Mouse (Mus musculus) lung, adult 2 months (tissue): ENCODE data around the gene BC052040. TPM values are rescaled to one million over a fixed set of nuclear protein-coding genes. Genes with fewer than 3 reads are reported as not detected.

Source experiments
- DNase-seq: peaks from one replicate; pipeline ENCODE4 v3.0.0; 2022
- H3K4me1 ChIP-seq: fragments of 200-500 bp; 2 replicates; pipeline ENCODE4 v1.6.1; 2011; ENCODE audit warnings: low read length; ENCODE audit not compliant: control insufficient read depth, insufficient read depth
- H3K4me3 ChIP-seq: fragments of 200-500 bp; replicated peaks from 2 replicates; pipeline ENCODE3; 2011; ENCODE audit warnings: low read depth, mild to moderate bottlenecking, control low read depth, low read length; ENCODE audit errors: extremely low read depth
- CTCF ChIP-seq: fragments of 200-500 bp; IDR thresholded peaks from 2 replicates; pipeline ENCODE4 v1.5.1; 2011; ENCODE audit warnings: mild to moderate bottlenecking, low read length, control low read depth; ENCODE audit not compliant: insufficient read depth
- POLR2A ChIP-seq: fragments of 200-500 bp; IDR thresholded peaks from 2 replicates; pipeline ENCODE4 v1.6.1; 2011; ENCODE audit warnings: low read depth, mild to moderate bottlenecking, control low read depth, low read length, borderline replicate concordance; ENCODE audit errors: extremely low read depth
- WGBS: fragments of 180-500 bp; shearing (Covaris S2); methylation state at CpG from one replicate; pipeline ENCODE4 v1.1.7; 2018; 5-methylcytosine and 5-hydroxymethylcytosine counted together
- polyA plus RNA-seq: library from polyadenylated mRNA; depleted of rRNA; stranded (reverse); fragments of >200 nt; gene quantifications from 2 replicates; pipeline ENCODE4 v1.2.3, GENCODE M21; 2012

BC052040 gene
- polyA plus RNA-seq, 1 experiment, result 1.8 TPM

- no peak for TF ChIP-seq CTCF
- TF ChIP-seq POLR2A, result no peak
- H3K4me1 ChIP-seq, result no peaks in the 10 kb centered on the region
- no peak for DNase-seq
- WGBS, result 59% methylated on average over 5 of the region's 5 CpGs
- no peak overlapping the region for H3K4me3 ChIP-seq
These were observed 97.3 kb downstream of the BC052040 start for GRCm38 (mm10) chr2:115678786-115679185.

DNA sequence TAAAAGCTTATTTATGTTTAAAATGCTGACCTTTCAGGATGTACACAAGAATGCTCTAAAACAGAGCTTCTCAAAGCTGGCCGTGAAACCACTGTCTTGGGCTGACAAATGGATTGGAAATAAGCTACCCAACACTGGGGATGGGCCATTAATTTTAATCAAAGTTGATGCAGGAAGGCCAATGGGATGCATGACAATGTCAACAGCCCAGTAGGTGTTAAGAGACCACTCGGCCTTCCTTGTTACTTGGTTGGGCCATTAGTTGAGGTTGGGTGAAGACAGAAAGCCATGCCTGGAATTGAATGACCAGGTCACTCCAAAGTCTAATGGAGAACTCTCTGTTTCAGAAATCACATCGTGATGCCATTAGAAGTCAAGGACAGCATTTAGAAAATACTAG, 103.7 kb downstream of the BC052040 start:
- DNase-seq, result no peak
- TF ChIP-seq CTCF (no peak), POLR2A (no peak)
- Histone ChIP-seq H3K4me1 (no peaks in the 10 kb centered on the region), H3K4me3 (no peak overlapping the region)
- WGBS, result 81% methylated on average over 3 of the region's 3 CpGs

DNA sequence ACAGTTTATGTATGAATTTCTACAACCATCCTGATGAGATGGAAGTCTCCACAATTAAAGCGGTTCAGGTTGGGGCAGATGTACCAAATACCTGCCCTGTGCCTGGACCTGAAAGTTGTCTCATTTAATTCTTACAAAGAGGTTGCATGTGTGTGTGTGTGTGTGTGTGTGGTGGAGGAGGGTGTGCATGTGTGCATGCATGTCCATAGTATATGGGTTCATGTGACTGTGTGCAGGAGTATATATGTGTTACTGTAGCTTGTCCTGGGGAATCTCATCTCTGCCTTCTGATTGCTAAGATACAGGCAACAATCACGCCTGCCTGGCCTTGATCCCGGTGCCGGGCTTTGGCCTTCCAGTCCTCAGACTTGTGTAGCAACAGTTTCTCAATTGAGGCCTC, 106.1 kb downstream of the BC052040 start:
- TF ChIP-seq CTCF (no peak), POLR2A (no peak)
- no peak for DNase-seq
- Histone ChIP-seq H3K4me3 (no peak overlapping the region), H3K4me1 (no peaks in the 10 kb centered on the region)
- 97% methylated on average over 4 of the region's 4 CpGs for WGBS

DNA sequence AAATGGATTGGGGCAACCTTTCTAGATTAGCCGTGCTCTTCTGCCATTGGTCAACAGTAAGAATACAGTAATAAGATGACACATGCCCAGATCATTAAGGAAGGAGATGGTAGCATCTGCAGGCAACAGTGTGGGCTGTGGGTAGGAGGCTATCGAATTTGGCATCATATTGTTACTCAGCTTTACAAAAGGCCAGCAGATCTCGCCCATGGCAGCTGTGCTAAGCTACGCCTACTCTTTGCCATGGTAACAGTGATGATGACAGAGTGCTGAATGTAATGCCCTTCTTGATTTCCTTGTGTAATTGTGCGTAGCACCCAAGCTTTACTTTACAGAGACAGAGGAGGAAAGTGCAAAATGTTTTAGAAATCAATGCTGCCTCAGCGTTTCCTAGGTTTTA, 106.8 kb downstream of the BC052040 start:
- no peak for TF ChIP-seq POLR2A
- no peak for TF ChIP-seq CTCF
- Histone ChIP-seq H3K4me3 (no peak overlapping the region), H3K4me1 (no peaks in the 10 kb centered on the region)
- DNase-seq, result no peak
- 97% methylated on average over 6 of the region's 6 CpGs for WGBS

DNA sequence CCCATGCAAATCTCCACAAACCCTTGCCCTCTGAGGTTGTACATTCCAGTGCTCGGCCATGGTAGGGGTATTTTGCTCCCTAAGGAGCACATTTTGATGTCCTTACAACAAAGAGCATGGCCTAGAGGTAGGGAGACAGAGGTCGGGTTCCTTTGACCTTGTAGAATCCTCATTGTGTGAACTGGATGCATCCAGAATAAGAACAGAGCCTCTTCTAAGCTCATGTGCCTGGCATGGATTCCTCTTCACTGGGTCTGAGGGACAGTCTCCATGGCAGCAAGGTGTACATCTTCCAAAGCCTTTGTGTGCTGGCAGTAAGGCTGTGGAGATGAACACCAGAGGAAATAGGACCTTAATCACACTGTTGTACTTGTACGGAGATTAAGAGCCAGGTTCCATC, 112.3 kb downstream of the BC052040 start:
- Histone ChIP-seq H3K4me1 (no peaks in the 10 kb centered on the region), H3K4me3 (no peak overlapping the region)
- 86% methylated on average over 3 of the region's 3 CpGs for WGBS
- TF ChIP-seq CTCF (no peak), POLR2A (no peak)
- no peak for DNase-seq

GRCm38 (mm10) chr2:115694386-115694785, 112.9 kb downstream of the BC052040 start:
- no peaks in the 10 kb centered on the region for H3K4me1 ChIP-seq
- no peak overlapping the region for H3K4me3 ChIP-seq
- DNase-seq, result no peak
- 93% methylated on average over 6 of the region's 6 CpGs for WGBS
- TF ChIP-seq CTCF (no peak), POLR2A (no peak)

DNA sequence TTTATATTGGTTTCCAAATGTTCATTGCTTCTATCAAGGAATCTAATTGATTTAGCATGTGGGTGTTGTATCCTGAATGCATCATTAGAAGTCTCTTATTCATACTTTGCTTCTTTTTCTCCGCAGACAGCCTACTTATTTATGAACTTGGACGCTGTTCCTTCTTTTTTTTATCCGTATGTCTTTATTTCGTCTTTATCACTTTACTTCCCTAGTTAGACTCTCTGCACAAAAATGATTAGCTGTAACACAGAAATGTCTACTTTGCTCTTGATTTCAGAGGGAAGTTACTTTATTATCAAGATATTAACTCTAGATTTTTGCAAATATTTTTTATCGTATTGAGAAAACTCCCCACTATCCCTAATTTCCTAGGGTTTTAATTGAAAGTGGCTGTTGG, 117.5 kb downstream of the BC052040 start:
- TF ChIP-seq POLR2A (no peak), CTCF (no peak)
- WGBS, result 76% methylated on average over 5 of the region's 5 CpGs

DNA sequence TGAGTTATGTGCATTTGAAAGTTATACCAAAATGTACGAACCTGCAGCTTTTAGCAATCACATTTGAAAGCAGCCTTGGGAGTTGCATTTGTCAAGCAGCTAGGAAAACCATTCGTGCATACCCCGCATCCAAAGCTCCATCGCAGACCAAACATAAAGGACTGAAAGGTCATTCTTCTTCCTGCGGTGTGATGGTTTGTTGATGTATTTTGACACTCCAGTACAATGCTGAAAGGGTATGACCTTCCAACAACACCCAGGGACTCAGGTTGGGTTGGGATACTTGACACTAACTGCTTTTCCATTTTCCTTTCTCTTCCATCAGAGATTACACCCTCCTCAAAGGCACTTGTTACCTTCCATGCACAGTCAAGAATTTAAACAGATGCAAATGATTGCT, 121.1 kb downstream of the BC052040 start:
- DNase-seq, result no peak
- WGBS, result 72% methylated on average over 5 of the region's 5 CpGs
- Histone ChIP-seq H3K4me1 (no peaks in the 10 kb centered on the region), H3K4me3 (no peak overlapping the region)
- TF ChIP-seq POLR2A (no peak), CTCF (no peak)

More for the DNA sequence above, 117.5 kb downstream of the BC052040 start:
- no peak for DNase-seq
- no peak overlapping the region for H3K4me3 ChIP-seq
- no peaks in the 10 kb centered on the region for H3K4me1 ChIP-seq

DNA sequence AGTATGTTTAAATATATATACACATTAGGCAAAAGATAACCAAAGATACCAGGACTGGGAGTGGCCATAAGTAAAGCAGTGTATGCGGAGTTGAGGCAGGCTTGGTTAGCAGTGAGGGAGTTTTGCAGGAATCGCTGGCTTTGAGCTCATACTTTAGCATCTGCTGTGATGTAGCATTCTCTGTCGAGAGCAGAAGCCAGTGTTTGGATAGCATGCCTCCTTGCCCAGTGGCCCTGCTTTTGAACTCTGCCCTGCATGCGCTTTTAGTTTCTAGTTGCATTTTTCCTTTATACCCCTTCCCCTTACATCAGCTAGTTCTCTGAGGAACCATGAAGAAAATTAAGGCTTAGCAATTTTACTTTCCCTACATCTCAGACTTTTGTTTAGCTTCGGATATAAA, 136.0 kb downstream of the BC052040 start:
- 67% methylated on average over 5 of the region's 5 CpGs for WGBS
- Histone ChIP-seq H3K4me1 (no peaks in the 10 kb centered on the region), H3K4me3 (no peak overlapping the region)
- no peak for DNase-seq
- no peak for TF ChIP-seq CTCF
- no peak for TF ChIP-seq POLR2A

DNA sequence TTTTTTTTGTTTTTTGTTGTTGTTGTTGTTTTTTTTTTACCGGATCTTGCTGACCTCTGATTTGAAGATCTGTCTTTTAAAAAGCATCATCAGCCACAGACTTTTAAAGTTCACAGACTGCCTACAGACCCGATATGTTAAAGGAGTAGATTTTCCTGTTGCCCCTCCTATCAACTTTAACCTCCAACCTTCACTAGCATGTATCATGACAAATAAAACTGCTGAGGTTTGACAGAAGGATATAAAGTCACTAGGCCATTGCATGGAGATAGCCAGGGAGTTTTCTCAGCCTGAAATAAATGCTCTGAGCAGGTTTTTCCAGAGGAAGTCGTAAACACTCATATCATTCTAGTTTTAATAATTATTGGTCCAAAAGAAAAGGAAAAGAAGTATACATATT, 136.5 kb downstream of the BC052040 start:
- TF ChIP-seq POLR2A (no peak), CTCF (no peak)
- H3K4me3 ChIP-seq, result no peak overlapping the region
- no peak for DNase-seq
- WGBS, result 63% methylated on average over 3 of the region's 3 CpGs
- no peaks in the 10 kb centered on the region for H3K4me1 ChIP-seq
